Mouse (Mus musculus) lung, postnatal 0 days (tissue): Measurements from ENCODE around the gene 9330161L09Rik. TPM values are rescaled to one million over a fixed set of nuclear protein-coding genes. Genes with fewer than 3 reads are reported as not detected.
A peak's percentile ranks its signal among the peaks of the same experiment; 100 is the strongest.

ENCODE experiments used
- ATAC-seq: fragments of 200-750 bp; cut with Nextera tagmentation; 2 replicates; pipeline ENCODE4 v1.8.0; 2017; ENCODE audit warnings: moderate library complexity
- DNase-seq: peaks from one replicate; pipeline ENCODE4 v3.0.0-alpha.2; 2016; ENCODE audit warnings: low spot score
- H3K27ac ChIP-seq: fragments of 300-500 bp; sonication (generic); 2 replicates; pipeline ENCODE4 v1.5.1; 2014; ENCODE audit warnings: antibody characterized with exemption, mild to moderate bottlenecking, low read length, mixed read lengths
- H3K27me3 ChIP-seq: fragments of 300-500 bp; sonication (generic); replicated peaks from 2 replicates; pipeline ENCODE4 v1.6.1; 2014; ENCODE audit warnings: low read length, mixed read lengths; ENCODE audit not compliant: insufficient read depth
- H3K36me3 ChIP-seq: fragments of 300-500 bp; sonication (generic); 2 replicates; pipeline ENCODE4 v1.6.1; 2014; ENCODE audit warnings: low read length, mixed read lengths; ENCODE audit not compliant: insufficient read depth
- H3K4me1 ChIP-seq: fragments of 300-500 bp; sonication (generic); 2 replicates; pipeline ENCODE4 v1.6.1; 2014; ENCODE audit warnings: antibody characterized with exemption, low read depth, low read length, mixed read lengths; ENCODE audit not compliant: insufficient read depth
- H3K4me2 ChIP-seq: fragments of 300-500 bp; sonication (generic); replicated peaks from 2 replicates; pipeline ENCODE4 v1.6.1; 2014; ENCODE audit warnings: low read depth, mild to moderate bottlenecking, low read length, moderate library complexity, mixed read lengths
- H3K4me3 ChIP-seq: fragments of 300-500 bp; sonication (generic); 2 replicates; pipeline ENCODE4 v1.5.1; 2014; ENCODE audit warnings: low read depth, low read length
- H3K9ac ChIP-seq: fragments of 300-500 bp; sonication (generic); replicated peaks from 2 replicates; pipeline ENCODE4 v1.6.1; 2014; ENCODE audit warnings: low read depth, mild to moderate bottlenecking
- H3K9me3 ChIP-seq: fragments of 300-500 bp; sonication (generic); 2 replicates; pipeline ENCODE4 v1.6.1; 2016; ENCODE audit warnings: low read length, mixed read lengths
- CTCF ChIP-seq: IDR thresholded peaks from 2 replicates; pipeline ENCODE4 v1.5.1; 2016; ENCODE audit warnings: antibody characterized with exemption, mild to moderate bottlenecking
- EP300 ChIP-seq: IDR thresholded peaks from 2 replicates; pipeline ENCODE4 v1.6.1; 2016; ENCODE audit warnings: antibody characterized with exemption, mild to moderate bottlenecking, control low read depth
- WGBS: fragments of 180-500 bp; shearing (Covaris S2); extraction: QIAGEN DNeasy Blood & Tissue Kit; methylation state at CpG from one replicate; pipeline ENCODE4 v1.1.7; 2014; 5-methylcytosine and 5-hydroxymethylcytosine counted together
- polyA plus RNA-seq: library from polyadenylated mRNA; unstranded; fragments of >200 nt; fragmentation: Nextera tagmentation; extraction: Ambion mirVana; gene quantifications from 2 replicates; pipeline ENCODE4 v1.2.1, GENCODE M21; 2015

Gene 9330161L09Rik
- polyA plus RNA-seq, 1 experiment from 2014 or later = 0.19 TPM

DNA sequence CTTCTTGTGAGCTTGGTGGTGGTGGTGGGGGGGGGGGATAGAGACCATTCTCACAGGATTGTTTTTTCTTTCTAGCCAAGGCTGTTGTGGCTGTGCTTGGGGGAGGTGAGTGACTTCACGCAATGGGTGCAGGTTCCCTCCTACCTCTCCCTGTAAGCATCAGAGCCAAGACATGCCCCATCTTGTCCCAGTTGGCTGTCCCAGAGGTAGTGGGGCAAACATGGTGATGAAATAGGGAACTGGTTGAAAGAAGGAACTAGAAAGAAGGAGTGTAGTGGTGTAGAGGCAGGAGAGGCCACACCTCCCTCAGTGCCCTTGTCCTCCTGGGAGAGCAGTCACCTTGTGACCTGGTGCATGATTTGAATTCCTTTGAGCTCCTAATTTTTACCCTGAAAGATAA lies 30.0 kb upstream of the 9330161L09Rik start:
- H3K27me3 ChIP-seq = no peaks in the 10 kb centered on the region
- no peak for ATAC-seq
- H3K9me3 ChIP-seq = no peaks in the 10 kb centered on the region
- H3K27ac ChIP-seq = no peak overlapping the region
- H3K4me1 ChIP-seq = peaks cover 7% of the 10 kb centered on the region; the same call in 1 of the 2 replicates
- no peak for TF ChIP-seq CTCF
- TF ChIP-seq EP300 = no peak
- no peak overlapping the region for H3K9ac ChIP-seq
- no peaks in the 10 kb centered on the region for H3K36me3 ChIP-seq
- H3K4me2 ChIP-seq = no peak overlapping the region
- DNase-seq = no peak
- no peak overlapping the region for H3K4me3 ChIP-seq
- WGBS = 83% methylated on average over 1 of the region's 1 CpGs

- no peak for ATAC-seq
These were observed 27.2 kb upstream of the 9330161L09Rik start for GRCm38 (mm10) chr12:103434861-103435260.

GRCm38 (mm10) chr12:103433986-103434731 lies 26.5 kb upstream of the 9330161L09Rik start, which contains the start of gene Ifi27:
TSS of gene Ifi27 (plus strand) at chr12:103434211.
- WGBS = 34% methylated on average over 8 of the region's 8 CpGs
- Histone ChIP-seq H3K9ac (0 out of 2 replicates have a peak within 1 kb of the TSS, but pooled peaks have one; percentile 3), H3K4me3 (peak within 1 kb of the TSS; percentile 16; the same call in 1 of the 2 replicates), H3K27me3 (no peaks in the 10 kb centered on the region), H3K9me3 (no peaks in the 10 kb centered on the region), H3K4me1 (peaks cover 7% of the 10 kb centered on the region; the same call in 1 of the 2 replicates), H3K36me3 (no peaks in the 10 kb centered on the region), H3K4me2 (peak within 1 kb of the TSS; percentile 46), H3K27ac (peak within 1 kb of the TSS; percentile 83)
- no peak for TF ChIP-seq CTCF
- peak; percentile 49 for TF ChIP-seq EP300
- DNase-seq (peak; percentile 97), ATAC-seq (peak; percentile 99)

More at GRCm38 (mm10) chr12:103434861-103435260, 27.2 kb upstream of the 9330161L09Rik start:
- Histone ChIP-seq H3K9me3 (no peaks in the 10 kb centered on the region), H3K4me3 (no peak overlapping the region), H3K36me3 (no peaks in the 10 kb centered on the region), H3K4me1 (peaks cover 7% of the 10 kb centered on the region; the same call in 1 of the 2 replicates), H3K27ac (peak overlapping the region; percentile 83), H3K27me3 (no peaks in the 10 kb centered on the region), H3K4me2 (peak overlapping the region; percentile 46), H3K9ac (no peak overlapping the region)
- DNase-seq = no peak
- no peak for TF ChIP-seq EP300
- TF ChIP-seq CTCF = no peak

DNA sequence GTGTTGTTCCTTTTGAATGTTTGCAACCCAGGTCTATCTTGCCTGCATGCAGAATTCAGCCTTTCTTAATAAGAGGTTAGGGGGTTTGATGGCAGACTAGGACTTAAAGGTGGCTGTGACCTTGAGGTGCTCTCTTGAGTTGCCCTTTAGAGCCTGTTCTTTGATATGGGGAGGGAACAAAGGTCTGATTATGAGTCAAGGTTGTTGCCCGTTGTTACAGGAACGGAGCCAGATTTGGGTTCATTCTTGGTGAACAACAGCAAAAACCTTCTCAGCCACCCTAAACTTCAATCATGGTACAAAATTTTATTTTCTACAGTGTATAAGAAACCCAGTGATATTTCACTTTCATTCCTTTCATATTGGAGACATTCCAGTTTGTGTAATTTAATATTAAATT lies 25.8 kb upstream of the 9330161L09Rik start:
- H3K9me3 ChIP-seq = no peaks in the 10 kb centered on the region
- no peak overlapping the region for H3K4me3 ChIP-seq
- H3K27ac ChIP-seq = peak overlapping the region; percentile 67
- 76% methylated on average over 2 of the region's 2 CpGs for WGBS
- no peaks in the 10 kb centered on the region for H3K36me3 ChIP-seq
- H3K27me3 ChIP-seq = no peaks in the 10 kb centered on the region
- H3K4me2 ChIP-seq = no peak overlapping the region
- peaks cover 7% of the 10 kb centered on the region; the same call in 1 of the 2 replicates for H3K4me1 ChIP-seq
- H3K9ac ChIP-seq = no peak overlapping the region
- DNase-seq (no peak), ATAC-seq (no peak)
- TF ChIP-seq CTCF = no peak
- no peak for TF ChIP-seq EP300

DNA sequence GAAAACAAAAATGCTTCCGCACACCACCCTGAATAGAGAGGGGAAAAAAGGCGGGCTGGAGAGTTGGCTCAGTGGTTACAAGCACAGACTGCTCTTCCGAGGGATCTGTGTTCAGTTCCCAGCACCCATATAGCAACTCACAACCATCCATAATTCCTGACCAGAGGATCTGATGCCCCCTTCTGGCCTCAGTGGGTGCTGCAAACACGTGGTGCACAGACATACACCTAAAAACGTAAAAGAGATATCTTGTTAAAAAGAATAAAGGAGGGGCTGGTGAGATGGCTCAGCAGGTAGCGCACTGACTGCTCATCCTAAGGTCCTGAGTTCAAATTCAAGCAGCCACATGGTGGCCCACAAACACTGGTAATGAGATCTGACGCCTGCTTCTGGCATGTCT lies 19.1 kb upstream of the 9330161L09Rik start:
- H3K27me3 ChIP-seq = no peaks in the 10 kb centered on the region
- no peaks in the 10 kb centered on the region for H3K9me3 ChIP-seq
- no peak for DNase-seq
- ATAC-seq = no peak
- no peak overlapping the region for H3K27ac ChIP-seq
- peaks cover 16% of the 10 kb centered on the region; the same call in 1 of the 2 replicates for H3K4me1 ChIP-seq
- TF ChIP-seq CTCF (peak; percentile 35; the same call in 1 of the 2 replicates), EP300 (no peak)
- WGBS = 92% methylated on average over 7 of the region's 7 CpGs
- H3K9ac ChIP-seq = no peak overlapping the region
- H3K4me3 ChIP-seq = no peak overlapping the region
- H3K4me2 ChIP-seq = no peak overlapping the region
- H3K36me3 ChIP-seq = no peaks in the 10 kb centered on the region; the same call in 1 of the 2 replicates

- WGBS = under 1% methylated on average over 33 of the region's 33 CpGs
- DNase-seq = peak; percentile 100
- no peaks in the 10 kb centered on the region for H3K9me3 ChIP-seq
- no peaks in the 10 kb centered on the region for H3K27me3 ChIP-seq
- no peaks in the 10 kb centered on the region; the same call in 1 of the 2 replicates for H3K36me3 ChIP-seq
- H3K4me2 ChIP-seq = peak within 1 kb of the TSS; percentile 74
- peaks cover 18% of the 10 kb centered on the region; the same call in 1 of the 2 replicates for H3K4me1 ChIP-seq
- peak within 1 kb of the TSS; percentile 95 for H3K9ac ChIP-seq
- peak; percentile 100 for ATAC-seq
- peak within 1 kb of the TSS; percentile 90 for H3K4me3 ChIP-seq
- peak; percentile 92 for TF ChIP-seq CTCF
- peak; percentile 84 for TF ChIP-seq EP300
- peak within 1 kb of the TSS; percentile 71; the same call in 1 of the 2 replicates for H3K27ac ChIP-seq
These were observed 18.3 kb upstream of the 9330161L09Rik start, which contains the start of gene Ddx24 for GRCm38 (mm10) chr12:103425729-103426470. TSS of gene Ddx24 (minus strand) at chr12:103425830.
